Comparison of ENCODE assay signal across 10 mouse cellular contexts in genomic region chr5:110898785-110899184, GRCm38 (mm10).
"Had no signal": no experiment of that assay in that cellular context is flagged by ENCODE, and none has a peak within 500 bp of the region (broad histone marks: within the 10 kb centered on the region; RNA-seq: fewer than 3 reads in every experiment).

No protein-coding gene starts in this region.

- H3K4me1 ChIP-seq: stomach, embryonic 15.5 days had no signal

- H3K9ac ChIP-seq: kidney, embryonic 15.5 days; limb, embryonic 13.5 days; liver, embryonic 14.5 days; stomach, embryonic 15.5 days had no signal

- H3K27ac ChIP-seq: kidney, embryonic 15.5 days; limb, embryonic 13.5 days; liver, embryonic 14.5 days; stomach, embryonic 15.5 days had no signal

- H3K27me3 ChIP-seq: kidney, embryonic 15.5 days; limb, embryonic 13.5 days; stomach, embryonic 15.5 days had no signal

- DNase-seq: kidney, adult 2 months; kidney, postnatal 25 days; lung, adult 18-20 months; right cerebral cortex, postnatal 14 days; thymus, adult 2 months; thymus, postnatal 36 days had no signal

- H3K4me2 ChIP-seq: kidney, embryonic 15.5 days; limb, embryonic 13.5 days; stomach, embryonic 15.5 days had no signal

- H3K4me3 ChIP-seq: kidney, embryonic 15.5 days; limb, embryonic 13.5 days; stomach, embryonic 15.5 days had no signal

- H3K9me3 ChIP-seq: kidney, embryonic 15.5 days; limb, embryonic 13.5 days; stomach, embryonic 15.5 days had no signal
